8 mouse cellular contexts compared by ENCODE assay signal in genomic region chr5:115347564-115347963, GRCm38 (mm10). TPM values are rescaled to one million over a fixed set of nuclear protein-coding genes. Genes with fewer than 3 reads are reported as not detected.
DNase-seq lines count a peak whose midpoint lies in the region; ATAC-seq lines count a peak whose summit lies in the region.

No protein-coding gene starts in this region.

- H3K9ac ChIP-seq in embryonic facial prominence, embryonic 14.5 days (ENCODE audit: low read depth, low read length), result peak overlapping the region; percentile 88; the same call in 1 of the 2 replicates
- H3K9ac ChIP-seq in kidney, embryonic 14.5 days (ENCODE audit: low read depth, low read length), result peak overlapping the region; percentile 79; the same call in 1 of the 2 replicates
- H3K9ac ChIP-seq in liver, embryonic 12.5 days, result peak overlapping the region; percentile 90

- peaks cover 39% of the 10 kb centered on the region for H3K36me3 ChIP-seq in embryonic facial prominence, embryonic 14.5 days (ENCODE audit: control insufficient read depth, insufficient read depth, low read length)
- peaks cover 41% of the 10 kb centered on the region for H3K36me3 ChIP-seq in kidney, embryonic 14.5 days (ENCODE audit: control insufficient read depth, insufficient read depth, low read length)
- H3K36me3 ChIP-seq in liver, embryonic 12.5 days, result peaks cover 42% of the 10 kb centered on the region
- peaks cover 13% of the 10 kb centered on the region for H3K36me3 ChIP-seq in splenic B cell, adult 2 months (ENCODE audit: control insufficient read depth, insufficient read depth, low read length, poor library complexity, severe bottlenecking)

- H3K4me1 ChIP-seq in embryonic facial prominence, embryonic 14.5 days (ENCODE audit: control insufficient read depth, insufficient read depth, low read length), result no peaks in the 10 kb centered on the region
- peaks cover 6% of the 10 kb centered on the region; the same call in 1 of the 2 replicates for H3K4me1 ChIP-seq in kidney, embryonic 14.5 days (ENCODE audit: control insufficient read depth, insufficient read depth, low read length)
- H3K4me1 ChIP-seq in liver, embryonic 12.5 days, result peaks cover 23% of the 10 kb centered on the region

- peak; percentile 39; the same call in 1 of the 2 replicates for ATAC-seq in embryonic facial prominence, embryonic 14.5 days (ENCODE audit: low read depth)
- peak; percentile 58 for ATAC-seq in kidney, embryonic 14.5 days (ENCODE audit: low FRiP score, low TSS enrichment)
- peak; percentile 67 for ATAC-seq in liver, embryonic 12.5 days

- DNase-seq in 416B (ENCODE audit: low read depth), result peak; percentile 93
- DNase-seq in adrenal gland, postnatal 25 days, result peak; percentile 79
- peak; percentile 86 for DNase-seq in embryonic facial prominence, embryonic 14.5 days (ENCODE audit: low spot score)
- peak; percentile 75 to 84 for DNase-seq in heart, adult 9 months (ENCODE audit: low spot score in 2 of 2)
- peak; percentile 92 for DNase-seq in naive thymus-derived CD4-positive, alpha-beta T cell, adult 2 months (ENCODE audit: low read depth)
- peak; percentile 92 for DNase-seq in splenic B cell, adult 2 months (ENCODE audit: low read depth, low spot score)

- peak overlapping the region; percentile 92 for H3K4me2 ChIP-seq in embryonic facial prominence, embryonic 14.5 days (ENCODE audit: low read depth, low read length)
- H3K4me2 ChIP-seq in kidney, embryonic 14.5 days (replicated peaks; ENCODE audit: low read depth, low read length), result peak overlapping the region; percentile 91
- peak overlapping the region; percentile 92 for H3K4me2 ChIP-seq in liver, embryonic 12.5 days

- H3K27ac ChIP-seq in embryonic facial prominence, embryonic 14.5 days (replicated peaks; ENCODE audit: low read depth, low read length), result no peak overlapping the region
- H3K27ac ChIP-seq in kidney, embryonic 14.5 days (ENCODE audit: low read depth, low read length), result no peak overlapping the region
- H3K27ac ChIP-seq in liver, embryonic 12.5 days, result peak overlapping the region; percentile 79

- peak overlapping the region; percentile 92 for H3K4me3 ChIP-seq in embryonic facial prominence, embryonic 14.5 days (ENCODE audit: low read depth, low read length)
- H3K4me3 ChIP-seq in kidney, embryonic 14.5 days (ENCODE audit: low read length), result peak overlapping the region; percentile 92
- H3K4me3 ChIP-seq in liver, embryonic 12.5 days, result peak overlapping the region; percentile 95

- no peaks in the 10 kb centered on the region for H3K9me3 ChIP-seq in embryonic facial prominence, embryonic 14.5 days (ENCODE audit: control insufficient read depth, low read length)
- H3K9me3 ChIP-seq in kidney, embryonic 14.5 days (ENCODE audit: control insufficient read depth, low read length), result peaks cover 3% of the 10 kb centered on the region; the same call in 1 of the 2 replicates
- no peaks in the 10 kb centered on the region for H3K9me3 ChIP-seq in liver, embryonic 12.5 days (replicated peaks)

- 0% methylated on average over 5 of the region's 5 CpGs for WGBS in embryonic facial prominence, embryonic 14.5 days
- WGBS in kidney, embryonic 14.5 days, result 4% methylated on average over 5 of the region's 5 CpGs
- WGBS in liver, embryonic 12.5 days (ENCODE audit: insufficient replicate concordance), result under 1% methylated on average over 5 of the region's 5 CpGs

- H3K27me3 ChIP-seq in embryonic facial prominence, embryonic 14.5 days (replicated peaks; ENCODE audit: control insufficient read depth, insufficient read depth, low read length), result no peaks in the 10 kb centered on the region
- H3K27me3 ChIP-seq in kidney, embryonic 14.5 days (ENCODE audit: control insufficient read depth, insufficient read depth, low read length), result no peaks in the 10 kb centered on the region
- H3K27me3 ChIP-seq in liver, embryonic 12.5 days (replicated peaks), result no peaks in the 10 kb centered on the region
- no peaks in the 10 kb centered on the region for H3K27me3 ChIP-seq in splenic B cell, adult 2 months (ENCODE audit: control insufficient read depth, insufficient read depth, low read length, poor library complexity, severe bottlenecking)

RNA-seq across cellular contexts. Expression of gene Cox6a1, which starts 1.2 kb away (rescaled TPM):
- total RNA-seq in adrenal gland, postnatal 25 days (2021), result 1,153 and 1,399 TPM in 2 replicates
- polyA plus RNA-seq in embryonic facial prominence, embryonic 14.5 days (2014; fragmentation: Nextera tagmentation; extraction: Ambion mirVana), result 833 and 912 TPM in 2 replicates
- 911 and 1,119 TPM in 2 replicates for polyA plus RNA-seq in kidney, embryonic 14.5 days (2014; fragmentation: Nextera tagmentation; extraction: Ambion mirVana)
- polyA plus RNA-seq in liver, embryonic 12.5 days (2016; fragmentation: Nextera tagmentation; extraction: Ambion mirVana), result 783 and 814 TPM in 2 replicates

RNA-seq across cellular contexts. Expression of gene Triap1, which starts 6.5 kb away (rescaled TPM):
- total RNA-seq in adrenal gland, postnatal 25 days (2021), result 37.6 and 47.5 TPM in 2 replicates
- polyA plus RNA-seq in embryonic facial prominence, embryonic 14.5 days (2014; fragmentation: Nextera tagmentation; extraction: Ambion mirVana), result 48.5 and 51.3 TPM in 2 replicates
- 56.2 and 62.2 TPM in 2 replicates for polyA plus RNA-seq in kidney, embryonic 14.5 days (2014; fragmentation: Nextera tagmentation; extraction: Ambion mirVana)
- 43.8 and 45.9 TPM in 2 replicates for polyA plus RNA-seq in liver, embryonic 12.5 days (2016; fragmentation: Nextera tagmentation; extraction: Ambion mirVana)

RNA-seq across cellular contexts. Expression of gene Gatc, which starts 6.6 kb away (rescaled TPM):
- total RNA-seq in adrenal gland, postnatal 25 days (2021), result 21.6 and 22.9 TPM in 2 replicates
- 26.5 and 26.7 TPM in 2 replicates for polyA plus RNA-seq in embryonic facial prominence, embryonic 14.5 days (2014; fragmentation: Nextera tagmentation; extraction: Ambion mirVana)
- 35.8 and 36.9 TPM in 2 replicates for polyA plus RNA-seq in kidney, embryonic 14.5 days (2014; fragmentation: Nextera tagmentation; extraction: Ambion mirVana)
- polyA plus RNA-seq in liver, embryonic 12.5 days (2016; fragmentation: Nextera tagmentation; extraction: Ambion mirVana), result 20.6 and 21.2 TPM in 2 replicates

RNA-seq across cellular contexts. Expression of gene Srsf9, which starts 20.6 kb away (rescaled TPM):
- total RNA-seq in adrenal gland, postnatal 25 days (2021), result 74.5 and 77.0 TPM in 2 replicates
- 203 and 230 TPM in 2 replicates for polyA plus RNA-seq in embryonic facial prominence, embryonic 14.5 days (2014; fragmentation: Nextera tagmentation; extraction: Ambion mirVana)
- polyA plus RNA-seq in kidney, embryonic 14.5 days (2014; fragmentation: Nextera tagmentation; extraction: Ambion mirVana), result 320 and 334 TPM in 2 replicates
- polyA plus RNA-seq in liver, embryonic 12.5 days (2016; fragmentation: Nextera tagmentation; extraction: Ambion mirVana), result 195 and 200 TPM in 2 replicates

RNA-seq across cellular contexts. Expression of gene Dynll1, which starts 46.8 kb away (rescaled TPM):
- 243 and 326 TPM in 2 replicates for total RNA-seq in adrenal gland, postnatal 25 days (2021)
- 1,629 and 1,828 TPM in 2 replicates for polyA plus RNA-seq in embryonic facial prominence, embryonic 14.5 days (2014; fragmentation: Nextera tagmentation; extraction: Ambion mirVana)
- polyA plus RNA-seq in kidney, embryonic 14.5 days (2014; fragmentation: Nextera tagmentation; extraction: Ambion mirVana), result 1,720 and 2,039 TPM in 2 replicates
- 825 and 857 TPM in 2 replicates for polyA plus RNA-seq in liver, embryonic 12.5 days (2016; fragmentation: Nextera tagmentation; extraction: Ambion mirVana)
